Mouse (Mus musculus): ENCODE data around the gene Tm4sf4. TPM values are rescaled to one million over a fixed set of nuclear protein-coding genes. Genes with fewer than 3 reads are reported as not detected.

The Tm4sf4 gene
- polyA plus RNA-seq, 1 experiment, result not detected

GRCm38 (mm10) chr3:57470981-57471601 lies 46.0 kb downstream of the Tm4sf4 start:
- Histone ChIP-seq H3K4me1 (ENCODE audit: control insufficient read depth, insufficient read depth, low read length) (peaks cover 13% of the 10 kb centered on the region), H3K27ac (ENCODE audit: insufficient read depth, low read length) (peak overlapping the region; percentile 98), H3K4me3 (ENCODE audit: insufficient read depth, low read length) (peak overlapping the region; percentile 23; the same call in 1 of the 2 replicates)
- TF ChIP-seq CTCF (IDR thresholded peaks at IDR 0.05; ENCODE audit: borderline replicate concordance, insufficient read depth, low read length) (no peak), POLR2A (IDR thresholded peaks at IDR 0.05; ENCODE audit: low read depth, low read length) (no peak)

GRCm38 (mm10) chr3:57472407-57472806 lies 47.3 kb downstream of the Tm4sf4 start:
- TF ChIP-seq CTCF (IDR thresholded peaks at IDR 0.05; ENCODE audit: borderline replicate concordance, insufficient read depth, low read length) (no peak), POLR2A (IDR thresholded peaks at IDR 0.05; ENCODE audit: low read depth, low read length) (no peak)
- Histone ChIP-seq H3K4me3 (ENCODE audit: insufficient read depth, low read length) (no peak overlapping the region), H3K27ac (ENCODE audit: insufficient read depth, low read length) (peak overlapping the region; percentile 13; the same call in 1 of the 2 replicates), H3K4me1 (ENCODE audit: control insufficient read depth, insufficient read depth, low read length) (peaks cover 13% of the 10 kb centered on the region)

DNA sequence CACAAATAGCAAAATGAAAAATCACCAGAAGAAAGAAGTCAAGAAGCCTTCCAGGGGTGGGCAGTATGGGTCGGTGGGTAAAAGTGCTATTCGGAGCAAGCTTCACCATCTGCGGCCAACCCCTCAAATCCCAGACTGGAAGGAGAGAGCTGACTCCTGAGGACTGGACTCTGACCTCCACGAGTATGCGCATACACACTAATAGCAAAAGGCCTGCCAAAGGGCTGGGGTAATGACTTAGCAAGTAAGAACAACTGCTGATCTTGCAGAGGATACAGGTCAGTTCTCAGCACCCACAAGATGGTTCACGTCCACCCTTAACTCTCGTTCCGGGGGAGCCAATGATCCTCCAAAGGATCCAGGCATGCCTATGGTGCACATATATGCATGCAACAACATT lies 49.3 kb downstream of the Tm4sf4 start:
- Histone ChIP-seq H3K27ac (ENCODE audit: insufficient read depth, low read length) (no peak overlapping the region), H3K4me1 (ENCODE audit: control insufficient read depth, insufficient read depth, low read length) (peaks cover 13% of the 10 kb centered on the region), H3K4me3 (ENCODE audit: insufficient read depth, low read length) (no peak overlapping the region)
- TF ChIP-seq POLR2A (IDR thresholded peaks at IDR 0.05; ENCODE audit: low read depth, low read length) (no peak), CTCF (IDR thresholded peaks at IDR 0.05; ENCODE audit: borderline replicate concordance, insufficient read depth, low read length) (no peak)

DNA sequence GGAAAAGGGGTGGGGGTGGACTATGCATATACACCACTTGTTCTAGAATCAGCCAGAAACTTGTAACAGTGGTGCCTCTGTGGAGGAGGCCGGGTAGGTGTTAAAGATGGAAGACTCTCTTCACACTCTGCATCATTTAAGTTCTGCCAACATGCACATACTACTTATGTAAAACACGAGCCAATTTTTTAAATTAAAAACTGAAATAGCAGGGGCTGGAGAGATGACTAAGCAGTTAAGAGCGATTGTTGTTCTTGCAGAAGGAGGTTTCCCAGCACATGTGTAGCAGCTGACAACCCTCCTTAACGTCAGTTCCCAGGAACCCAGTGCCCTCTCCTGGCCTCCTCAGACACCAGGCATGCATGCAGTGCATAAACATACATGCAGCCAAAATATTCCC lies 55.5 kb downstream of the Tm4sf4 start:
- TF ChIP-seq POLR2A (IDR thresholded peaks at IDR 0.05; ENCODE audit: low read depth, low read length), result no peak
- TF ChIP-seq CTCF (IDR thresholded peaks at IDR 0.05; ENCODE audit: borderline replicate concordance, insufficient read depth, low read length), result peak; percentile 44; the same call in 1 of the 2 replicates
- 0 out of 2 replicates have a peak, but pooled peaks cover 2% of the 10 kb centered on the region for H3K4me1 ChIP-seq (ENCODE audit: control insufficient read depth, insufficient read depth, low read length)
- no peak overlapping the region; the same call in 1 of the 2 replicates for H3K27ac ChIP-seq (ENCODE audit: insufficient read depth, low read length)
- H3K4me3 ChIP-seq (ENCODE audit: insufficient read depth, low read length), result no peak overlapping the region

DNA sequence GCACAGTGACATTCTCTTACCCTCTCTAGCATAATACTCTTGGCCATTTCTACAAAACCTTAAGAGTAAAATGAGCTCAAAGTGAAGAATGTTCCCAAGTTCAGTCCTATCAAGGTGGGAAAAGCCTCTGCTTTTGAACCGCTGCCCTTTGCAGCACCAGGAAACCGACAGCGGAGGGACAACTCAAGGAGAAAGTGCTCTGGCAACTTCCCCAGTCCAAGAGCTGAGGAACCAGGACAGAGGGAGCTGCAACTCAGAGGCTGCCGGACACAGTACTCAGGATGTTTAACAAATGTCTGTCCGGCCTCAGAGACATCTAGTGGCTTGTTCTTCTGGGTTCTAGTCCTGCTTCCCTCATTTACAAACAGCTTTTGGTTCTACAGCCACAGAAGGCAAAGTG lies 56.9 kb downstream of the Tm4sf4 start:
- peaks cover 6% of the 10 kb centered on the region; the same call in 1 of the 2 replicates for H3K4me1 ChIP-seq (ENCODE audit: control insufficient read depth, insufficient read depth, low read length)
- H3K4me3 ChIP-seq (ENCODE audit: insufficient read depth, low read length), result no peak overlapping the region
- no peak for TF ChIP-seq CTCF (IDR thresholded peaks at IDR 0.05; ENCODE audit: borderline replicate concordance, insufficient read depth, low read length)
- TF ChIP-seq POLR2A (IDR thresholded peaks at IDR 0.05; ENCODE audit: low read depth, low read length), result no peak
- no peak overlapping the region for H3K27ac ChIP-seq (ENCODE audit: insufficient read depth, low read length)

DNA sequence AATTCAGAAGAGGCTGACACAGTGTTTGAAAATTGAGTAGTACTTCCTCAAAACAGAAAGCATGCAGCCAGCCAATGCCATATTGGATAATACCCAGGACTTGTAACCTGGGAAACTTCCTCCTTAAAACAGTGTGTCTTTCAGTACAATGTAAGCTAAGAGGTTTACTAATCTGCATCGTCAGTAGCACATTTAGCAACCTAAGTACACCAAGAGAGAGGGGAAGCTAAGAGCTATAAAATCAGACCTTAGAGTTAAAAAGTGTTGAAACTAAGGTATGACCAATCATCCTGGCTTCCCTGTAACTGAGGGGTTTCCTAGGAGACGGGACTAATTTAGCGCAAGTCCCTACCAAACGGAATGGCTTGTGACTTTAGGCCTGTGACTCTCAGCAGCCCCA lies 61.0 kb downstream of the Tm4sf4 start:
- Histone ChIP-seq H3K4me1 (ENCODE audit: control insufficient read depth, insufficient read depth, low read length) (peaks cover 15% of the 10 kb centered on the region), H3K27ac (ENCODE audit: insufficient read depth, low read length) (peak overlapping the region; percentile 74; the same call in 1 of the 2 replicates), H3K4me3 (ENCODE audit: insufficient read depth, low read length) (no peak overlapping the region)
- TF ChIP-seq CTCF (IDR thresholded peaks at IDR 0.05; ENCODE audit: borderline replicate concordance, insufficient read depth, low read length) (no peak), POLR2A (IDR thresholded peaks at IDR 0.05; ENCODE audit: low read depth, low read length) (no peak)

DNA sequence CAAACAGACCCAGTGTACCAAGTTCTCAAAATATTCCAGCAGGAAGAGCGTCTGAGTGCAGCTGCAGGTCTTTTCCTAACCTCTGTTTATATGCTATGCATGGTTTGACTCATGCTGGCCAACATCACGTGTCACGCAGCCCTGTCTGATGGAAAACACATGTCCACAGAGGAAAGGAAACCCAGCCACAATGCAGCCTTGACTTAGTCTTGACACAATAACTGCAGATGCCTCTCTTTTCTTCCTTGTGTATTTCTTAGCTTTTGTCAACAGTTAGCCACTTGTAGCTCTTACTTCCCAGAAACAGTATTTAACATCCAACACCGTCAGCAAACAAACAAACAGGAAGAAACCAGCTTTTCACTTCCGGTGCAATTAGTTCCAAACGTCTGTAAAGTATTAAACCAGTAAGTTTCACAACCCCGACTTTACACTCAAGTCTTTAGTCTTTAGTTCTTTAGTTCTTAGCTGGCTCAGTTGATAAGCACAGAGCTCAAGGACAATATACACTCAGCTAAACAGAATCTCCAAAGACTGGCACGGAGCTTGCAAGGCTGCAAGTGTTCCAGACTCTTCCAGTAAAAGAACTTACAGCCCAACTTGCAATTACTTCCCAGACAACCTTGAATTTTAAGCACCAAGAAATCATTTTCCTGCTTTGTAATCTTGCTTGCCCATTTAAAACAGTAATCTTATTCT lies 62.5 kb downstream of the Tm4sf4 start:
- Histone ChIP-seq H3K4me1 (ENCODE audit: control insufficient read depth, insufficient read depth, low read length) (peaks cover 13% of the 10 kb centered on the region), H3K27ac (ENCODE audit: insufficient read depth, low read length) (peak overlapping the region; percentile 89), H3K4me3 (ENCODE audit: insufficient read depth, low read length) (no peak overlapping the region)
- TF ChIP-seq CTCF (IDR thresholded peaks at IDR 0.05; ENCODE audit: borderline replicate concordance, insufficient read depth, low read length) (no peak), POLR2A (IDR thresholded peaks at IDR 0.05; ENCODE audit: low read depth, low read length) (no peak)

Other genes with a start within 250 kb of the Tm4sf4 start
- 123 and 314 TPM in 2 replicates for gene Tm4sf1, start 123.3 kb upstream of the Tm4sf4 start, polyA plus RNA-seq (2011; ENCODE audit: insufficient read length, low read depth, missing spikeins)
- gene Wwtr1, start 150.6 kb downstream of the Tm4sf4 start, polyA plus RNA-seq (2011; ENCODE audit: insufficient read length, low read depth, missing spikeins), result 80.8 and 86.4 TPM in 2 replicates
- gene Commd2, start 226.4 kb downstream of the Tm4sf4 start, polyA plus RNA-seq (2011; ENCODE audit: insufficient read length, low read depth, missing spikeins), result 35.8 and 37.8 TPM in 2 replicates